Mouse (Mus musculus) heart, postnatal 36 days (tissue): ENCODE results near the gene Wdsub1. TPM values are rescaled to one million over a fixed set of nuclear protein-coding genes. Genes with fewer than 3 reads are reported as not detected.
"Not testable (repeated sequence)": the region's sequence is repeated elsewhere in the genome, so short reads cannot be mapped to it uniquely, and the experiment has no call there.

ENCODE experiments used
- DNase-seq, 2 experiments: peaks; one replicate each; pipeline ENCODE4 v3.0.0; 2021 to 2022
- intact Hi-C: fragments of 180-260 bp; cut with DNase I; formaldehyde crosslinking; loops from one replicate; pipeline ENCODE4 v1.15.1; 2025
- total RNA-seq, 2 experiments: library from RNA; stranded (reverse); gene quantifications; 2 replicates each; pipeline ENCODE4 v1.2.3; 2021

The Wdsub1 gene
- total RNA-seq, result 10 to 100 TPM; 22.6 to 26.1 TPM

GRCm38 (mm10) chr2:59881831-59882741 is at the start of gene Wdsub1:
Gene Wdsub1, minus strand, starts transcription at chr2:59882591.
- intact Hi-C loops, result no loop called here

GRCm38 (mm10) chr2:59913610-59914009 is 31.2 kb upstream of the Wdsub1 start:
- no peak for DNase-seq
- intact Hi-C loops, result no loop called here

More at GRCm38 (mm10) chr2:59881831-59882741, at the start of gene Wdsub1:
- peak; percentile 93 to 94 for DNase-seq

- DNase-seq, result no peak
- intact Hi-C loops, result no loop called here
Measured at GRCm38 (mm10) chr2:59908048-59908447, 25.7 kb upstream of the Wdsub1 start.

GRCm38 (mm10) chr2:59904007-59904406 is 21.6 kb upstream of the Wdsub1 start:
- DNase-seq, result no peak
- intact Hi-C loops, result no loop called here

- DNase-seq, result no peak
Measured at GRCm38 (mm10) chr2:59898666-59899065, 16.3 kb upstream of the Wdsub1 start.

GRCm38 (mm10) chr2:59898105-59898504 is 15.7 kb upstream of the Wdsub1 start:
- intact Hi-C loops, result loop anchor here (5.0 kb wide), 1 partner anchor 356 kb away; no protein-coding TSS in a partner anchor
- DNase-seq, result no peak

More at GRCm38 (mm10) chr2:59898666-59899065, 16.3 kb upstream of the Wdsub1 start:
- intact Hi-C loops, result loop anchor here (5.0 kb wide), 1 partner anchor 356 kb away; no protein-coding TSS in a partner anchor

- DNase-seq, result no peak
- intact Hi-C loops, result loop anchor here (5.0 kb wide), 1 partner anchor 355 kb away; no protein-coding TSS in a partner anchor
Measured at GRCm38 (mm10) chr2:59896837-59897236, 14.4 kb upstream of the Wdsub1 start.

GRCm38 (mm10) chr2:59896400-59896799 is 14.0 kb upstream of the Wdsub1 start:
- peak; percentile 9 to 14 for DNase-seq

GRCm38 (mm10) chr2:59889699-59890098 is 7.3 kb upstream of the Wdsub1 start:
- intact Hi-C loops, result no loop called here
- DNase-seq, result no peak

More at GRCm38 (mm10) chr2:59896400-59896799, 14.0 kb upstream of the Wdsub1 start:
- intact Hi-C loops, result loop anchor here (5.0 kb wide), 1 partner anchor 354 kb away; no protein-coding TSS in a partner anchor

- intact Hi-C loops, result no loop called here
Measured at GRCm38 (mm10) chr2:59882742-59883281, 421 bp upstream of the Wdsub1 start.

GRCm38 (mm10) chr2:59881404-59881803 is 987 bp downstream of the Wdsub1 start:
- intact Hi-C loops, result no loop called here
- no peak for DNase-seq

More at GRCm38 (mm10) chr2:59882742-59883281, 421 bp upstream of the Wdsub1 start:
- DNase-seq, result no peak

- no peak for DNase-seq
- intact Hi-C loops, result no loop called here
Measured at GRCm38 (mm10) chr2:59878221-59878620, 4.2 kb downstream of the Wdsub1 start.

- intact Hi-C loops, result no loop called here
- DNase-seq, result no peak
Measured at GRCm38 (mm10) chr2:59877335-59877734, 5.1 kb downstream of the Wdsub1 start.

GRCm38 (mm10) chr2:59876482-59876881 is 5.9 kb downstream of the Wdsub1 start:
- no peak for DNase-seq
- intact Hi-C loops, result no loop called here

GRCm38 (mm10) chr2:59870526-59870925 is 11.9 kb downstream of the Wdsub1 start:
- DNase-seq, result no peak
- intact Hi-C loops, result no loop called here

GRCm38 (mm10) chr2:59862618-59863017 is 19.8 kb downstream of the Wdsub1 start:
- no peak for DNase-seq
- intact Hi-C loops, result no loop called here

- intact Hi-C loops, result no loop called here
- no peak for DNase-seq
Measured at GRCm38 (mm10) chr2:59854363-59854762, 28.0 kb downstream of the Wdsub1 start.

GRCm38 (mm10) chr2:59853543-59853942 is 28.8 kb downstream of the Wdsub1 start:
- DNase-seq, result no peak
- intact Hi-C loops, result no loop called here

GRCm38 (mm10) chr2:59852916-59853315 is 29.5 kb downstream of the Wdsub1 start:
- no peak for DNase-seq
- intact Hi-C loops, result no loop called here

- DNase-seq, intact Hi-C loops: not testable (repeated sequence)
Measured at GRCm38 (mm10) chr2:59851885-59852284, 30.5 kb downstream of the Wdsub1 start.

- intact Hi-C loops, result loop anchor here (5.0 kb wide), 1 partner anchor 42 kb away; no protein-coding TSS in a partner anchor
- no peak for DNase-seq
Measured at GRCm38 (mm10) chr2:59843848-59844247, 38.5 kb downstream of the Wdsub1 start.
